Mouse (Mus musculus): Measurements from ENCODE around the gene St3gal4. TPM values are rescaled to one million over a fixed set of nuclear protein-coding genes. Genes with fewer than 3 reads are reported as not detected.

Gene St3gal4
- total and polyA plus RNA-seq, 3 experiments, result 6.2 to 9.3 (median 8.8) TPM

- Histone ChIP-seq H3K9ac (ENCODE audit: insufficient read depth, low read depth) (no peak overlapping the region), H3K4me1 (ENCODE audit: control insufficient read depth in 1 of 2, insufficient read depth in 2 of 2) (peaks cover 0 to 21% of the 10 kb centered on the region in 2 experiments; a peak in 2 of 4 replicates), H3K4me3 (replicated peaks in 1 of 3; ENCODE audit: low read depth in 2 of 3, low read length in 2 of 3, poor library complexity in 1 of 3) (no peak overlapping the region), H3K9me3 (replicated peaks; ENCODE audit: low read length) (no peaks in the 10 kb centered on the region), H3K4me2 (ENCODE audit: insufficient read depth, low read depth, poor library complexity, severe bottlenecking) (no peak overlapping the region), H3K36me3 (replicated peaks in 1 of 2; ENCODE audit: control insufficient read depth in 1 of 2, insufficient read depth in 1 of 2, low read length in 1 of 2) (peaks cover 0 to 4% of the 10 kb centered on the region in 2 experiments), H3K79me2 (replicated peaks; ENCODE audit: control insufficient read depth, extremely low read depth, insufficient read depth, poor library complexity, severe bottlenecking) (no peaks in the 10 kb centered on the region), H3K27ac (ENCODE audit: insufficient read depth, low read depth) (no peak overlapping the region), H3K27me3 (replicated peaks) (no peaks in the 10 kb centered on the region)
- no peak for DNase-seq (ENCODE audit: extremely low read depth)
- dilution Hi-C loops (cut with MboI; ENCODE audit: extremely low pct_ligation_motif_present, extremely low pct_unique_long_range_greater_than_20kb, low sequenced_read_pairs), result no loop called here
- TF ChIP-seq MYC (IDR thresholded peaks at IDR 0.05; ENCODE audit: low read depth, low read length) (no peak), SMC3 (IDR thresholded peaks at IDR 0.05; ENCODE audit: low read depth, low read length) (no peak), CHD1 (IDR thresholded peaks at IDR 0.05; ENCODE audit: low read depth, low read length) (no peak), TBP (conservative IDR thresholded peaks at IDR 0.05; ENCODE audit: low read depth, low read length) (no peak), MEF2A (IDR thresholded peaks at IDR 0.05; ENCODE audit: borderline replicate concordance, low read depth, low read length) (no peak), KAT2A (IDR thresholded peaks at IDR 0.05; ENCODE audit: insufficient replicate concordance, low read length) (no peak), ZKSCAN1 (IDR thresholded peaks at IDR 0.05; ENCODE audit: borderline replicate concordance, low read depth, low read length) (no peak), E2F4 (IDR thresholded peaks at IDR 0.05; ENCODE audit: insufficient replicate concordance, low read depth, low read length) (no peak), USF2 (conservative IDR thresholded peaks at IDR 0.05; ENCODE audit: low read depth, low read length) (no peak), ELF1 (IDR thresholded peaks at IDR 0.05; ENCODE audit: low read depth, low read length) (no peak), IRF4 (IDR thresholded peaks at IDR 0.05; ENCODE audit: low read depth, low read length) (no peak), NRF1 (IDR thresholded peaks at IDR 0.05; ENCODE audit: low read depth, low read length) (no peak), GABPA (IDR thresholded peaks at IDR 0.05; ENCODE audit: insufficient replicate concordance, low read depth, low read length) (no peak), JUN (IDR thresholded peaks at IDR 0.05; ENCODE audit: insufficient read depth, low read depth, low read length) (no peak), CTCF (conservative IDR thresholded peaks at IDR 0.05 in 1 of 2, IDR thresholded peaks at IDR 0.05 in 1 of 2; ENCODE audit: low read depth in 2 of 2, low read length in 2 of 2) (no peak), ZNF384 (IDR thresholded peaks at IDR 0.05; ENCODE audit: low read depth, low read length) (no peak), CHD2 (IDR thresholded peaks at IDR 0.05; ENCODE audit: low read length) (no peak), SIN3A (IDR thresholded peaks at IDR 0.05; ENCODE audit: low read length) (no peak), TCF12 (IDR thresholded peaks at IDR 0.05; ENCODE audit: low read depth, low read length) (no peak), RAD21 (IDR thresholded peaks at IDR 0.05; ENCODE audit: low read depth, low read length) (no peak)
- in situ Hi-C loops (cut with MboI; ENCODE audit: low pct_ligation_motif_present, low pct_unique_long_range_greater_than_20kb, low sequenced_read_pairs), result no loop called here
Observed at GRCm38 (mm10) chr9:35108916-35109315, 10.2 kb downstream of the St3gal4 start.

GRCm38 (mm10) chr9:35108066-35108465 is 11.0 kb downstream of the St3gal4 start:
- H3K4me3 ChIP-seq (replicated peaks in 1 of 3; ENCODE audit: low read depth in 2 of 3, low read length in 2 of 3, poor library complexity in 1 of 3), result no peak overlapping the region
- in situ Hi-C loops (cut with MboI; ENCODE audit: low pct_ligation_motif_present, low pct_unique_long_range_greater_than_20kb, low sequenced_read_pairs), result no loop called here
- H3K27me3 ChIP-seq (replicated peaks), result no peaks in the 10 kb centered on the region
- dilution Hi-C loops (cut with MboI; ENCODE audit: extremely low pct_ligation_motif_present, extremely low pct_unique_long_range_greater_than_20kb, low sequenced_read_pairs), result no loop called here
- no peak overlapping the region for H3K4me2 ChIP-seq (ENCODE audit: insufficient read depth, low read depth, poor library complexity, severe bottlenecking)
- no peak for DNase-seq (ENCODE audit: extremely low read depth)
- H3K9me3 ChIP-seq (replicated peaks; ENCODE audit: low read length), result no peaks in the 10 kb centered on the region
- no peak overlapping the region for H3K9ac ChIP-seq (ENCODE audit: insufficient read depth, low read depth)
- H3K79me2 ChIP-seq (replicated peaks; ENCODE audit: control insufficient read depth, extremely low read depth, insufficient read depth, poor library complexity, severe bottlenecking), result no peaks in the 10 kb centered on the region
- TF ChIP-seq ZMIZ1 (IDR thresholded peaks at IDR 0.05; ENCODE audit: low read depth, low read length) (no peak), NRF1 (IDR thresholded peaks at IDR 0.05; ENCODE audit: low read depth, low read length) (no peak), NELFE (IDR thresholded peaks at IDR 0.05; ENCODE audit: low read depth, low read length) (no peak), ETS1 (conservative IDR thresholded peaks at IDR 0.05; ENCODE audit: low read depth, low read length) (no peak), E2F4 (IDR thresholded peaks at IDR 0.05; ENCODE audit: insufficient replicate concordance, low read depth, low read length) (no peak), RCOR1 (conservative IDR thresholded peaks at IDR 0.05; ENCODE audit: low read depth, low read length) (no peak), PAX5 (IDR thresholded peaks at IDR 0.05; ENCODE audit: low read length) (no peak), POLR2AphosphoS2 (IDR thresholded peaks at IDR 0.05; ENCODE audit: low read depth, low read length) (no peak), UBTF (IDR thresholded peaks at IDR 0.05; ENCODE audit: low read depth, low read length) (no peak), CTCF (conservative IDR thresholded peaks at IDR 0.05 in 1 of 2, IDR thresholded peaks at IDR 0.05 in 1 of 2; ENCODE audit: low read depth in 2 of 2, low read length in 2 of 2) (no peak), IRF4 (IDR thresholded peaks at IDR 0.05; ENCODE audit: low read depth, low read length) (no peak), SIN3A (IDR thresholded peaks at IDR 0.05; ENCODE audit: low read length) (no peak), CHD1 (IDR thresholded peaks at IDR 0.05; ENCODE audit: low read depth, low read length) (no peak), ZKSCAN1 (IDR thresholded peaks at IDR 0.05; ENCODE audit: borderline replicate concordance, low read depth, low read length) (no peak), EP300 (IDR thresholded peaks at IDR 0.05; ENCODE audit: low read length) (no peak), USF2 (conservative IDR thresholded peaks at IDR 0.05; ENCODE audit: low read depth, low read length) (no peak), KAT2A (IDR thresholded peaks at IDR 0.05; ENCODE audit: insufficient replicate concordance, low read length) (no peak), HCFC1 (IDR thresholded peaks at IDR 0.05; ENCODE audit: low read depth, low read length) (no peak), USF1 (IDR thresholded peaks at IDR 0.05; ENCODE audit: low read depth, low read length) (no peak)
- peaks cover 0 to 2% of the 10 kb centered on the region in 2 experiments for H3K36me3 ChIP-seq (replicated peaks in 1 of 2; ENCODE audit: control insufficient read depth in 1 of 2, insufficient read depth in 1 of 2, low read length in 1 of 2)
- H3K4me1 ChIP-seq (ENCODE audit: control insufficient read depth in 1 of 2, insufficient read depth in 2 of 2), result peaks cover 2 to 28% of the 10 kb centered on the region in 2 experiments
- no peak overlapping the region for H3K27ac ChIP-seq (ENCODE audit: insufficient read depth, low read depth)
